Mouse (Mus musculus): ENCODE data around the gene Cep295.
"Not testable (repeated sequence)": the region's sequence is repeated elsewhere in the genome, so short reads cannot be mapped to it uniquely, and the experiment has no call there.

Cep295 gene

GRCm38 (mm10) chr9:15306398-15307119 is 51.0 kb downstream of the Cep295 start, which contains the start of gene 4931406C07Rik:
Gene 4931406C07Rik, minus strand, starts transcription at chr9:15306448.
- DNase-seq (ENCODE audit: low spot score), result no peak

GRCm38 (mm10) chr9:15305503-15306397 is 51.8 kb downstream of the Cep295 start, which contains the start of gene Taf1d:
Gene Taf1d, plus strand, starts transcription at chr9:15306214.
- DNase-seq (ENCODE audit: low spot score), result peak; percentile 99

DNA sequence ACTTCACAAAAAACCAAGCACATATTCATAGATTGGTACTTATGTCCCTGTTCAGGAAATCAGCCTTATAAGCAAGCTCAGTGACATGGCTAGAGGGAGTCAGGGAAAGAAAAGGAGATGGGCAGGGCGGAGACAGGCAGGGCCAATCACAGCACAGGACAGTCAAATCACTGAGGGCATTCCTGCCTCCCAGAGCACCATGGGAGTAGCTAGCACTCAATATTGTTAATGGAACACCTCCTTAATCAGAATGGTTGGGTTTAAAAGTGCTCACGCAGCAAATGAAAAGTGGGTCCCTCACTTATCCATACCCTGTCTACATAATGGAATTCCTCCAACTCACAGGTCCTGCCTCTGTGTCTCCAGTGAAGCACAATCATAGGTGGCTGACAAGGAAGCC is 54.7 kb downstream of the Cep295 start:
- no peak for DNase-seq (ENCODE audit: low spot score)

- not testable (repeated sequence) for DNase-seq (ENCODE audit: low spot score)
Observed at GRCm38 (mm10) chr9:15302006-15302405, 55.6 kb downstream of the Cep295 start.

GRCm38 (mm10) chr9:15301399-15301798 is 56.2 kb downstream of the Cep295 start:
- peak; percentile 38 for DNase-seq (ENCODE audit: low spot score)

- no peak for DNase-seq (ENCODE audit: low spot score)
Observed at GRCm38 (mm10) chr9:15300056-15300455, 57.5 kb downstream of the Cep295 start.

DNA sequence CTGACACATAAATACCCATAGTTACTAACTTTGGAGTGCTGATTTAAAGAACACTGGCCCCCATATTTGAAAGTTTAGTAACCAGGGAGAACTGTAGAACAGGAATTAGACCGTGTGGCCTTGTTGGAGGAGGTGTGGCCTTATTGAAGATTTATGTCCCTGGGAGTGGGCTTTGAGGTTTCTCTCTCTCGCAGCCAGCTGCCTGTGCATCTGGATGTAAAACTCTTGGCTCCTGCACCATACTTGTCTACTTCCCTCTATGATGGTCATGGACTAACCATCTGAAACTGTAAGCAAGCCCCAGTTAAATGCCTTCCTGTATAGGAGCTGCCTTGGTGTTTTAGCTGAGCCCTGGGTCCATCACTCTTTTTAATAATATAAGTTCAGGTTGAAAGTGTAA is 59.1 kb downstream of the Cep295 start:
- DNase-seq (ENCODE audit: low spot score), result no peak

- DNase-seq (ENCODE audit: low spot score), result no peak
Observed at GRCm38 (mm10) chr9:15297112-15297511, 60.5 kb downstream of the Cep295 start.

DNA sequence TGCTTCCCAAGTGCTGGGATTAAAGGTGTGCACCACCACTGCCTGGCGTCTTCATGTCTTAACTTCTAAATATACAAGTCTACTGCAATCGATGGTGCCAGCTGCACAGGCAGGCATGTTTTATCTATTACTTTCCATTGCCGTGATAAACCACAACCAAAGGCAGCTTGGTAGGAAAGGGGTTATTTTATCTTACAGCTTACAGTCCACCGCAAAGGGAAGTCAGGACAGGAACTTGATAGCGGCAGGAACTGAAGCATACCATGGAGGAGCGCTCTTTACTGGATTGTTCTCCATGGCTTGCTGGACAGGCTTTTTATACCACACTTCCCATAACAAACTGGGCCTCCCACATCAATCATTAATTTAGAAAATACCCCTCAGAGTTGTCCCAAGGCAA is 68.3 kb downstream of the Cep295 start:
- DNase-seq (ENCODE audit: low spot score), result no peak

DNA sequence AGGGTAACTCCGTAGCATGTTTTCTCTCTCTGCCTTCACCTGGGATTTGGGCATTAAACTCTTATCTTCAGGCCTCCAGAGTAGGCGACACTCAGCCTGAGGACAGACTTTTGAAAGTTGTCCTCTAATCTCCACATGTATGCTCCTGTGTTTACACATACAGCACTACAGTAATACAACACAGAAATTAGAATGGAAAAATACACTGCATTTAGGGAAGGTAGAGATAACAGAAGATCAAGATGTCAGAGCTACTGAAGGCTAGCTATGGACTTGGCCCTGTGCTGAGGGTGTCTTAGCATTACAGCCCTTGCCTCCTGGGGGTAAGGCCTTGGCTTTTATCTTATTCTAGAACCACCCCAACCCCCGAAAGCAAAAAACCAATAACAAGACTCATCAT is 69.2 kb downstream of the Cep295 start:
- no peak for DNase-seq (ENCODE audit: low spot score)

- DNase-seq (ENCODE audit: low spot score), result no peak
Observed at GRCm38 (mm10) chr9:15287846-15288245, 69.7 kb downstream of the Cep295 start.

DNA sequence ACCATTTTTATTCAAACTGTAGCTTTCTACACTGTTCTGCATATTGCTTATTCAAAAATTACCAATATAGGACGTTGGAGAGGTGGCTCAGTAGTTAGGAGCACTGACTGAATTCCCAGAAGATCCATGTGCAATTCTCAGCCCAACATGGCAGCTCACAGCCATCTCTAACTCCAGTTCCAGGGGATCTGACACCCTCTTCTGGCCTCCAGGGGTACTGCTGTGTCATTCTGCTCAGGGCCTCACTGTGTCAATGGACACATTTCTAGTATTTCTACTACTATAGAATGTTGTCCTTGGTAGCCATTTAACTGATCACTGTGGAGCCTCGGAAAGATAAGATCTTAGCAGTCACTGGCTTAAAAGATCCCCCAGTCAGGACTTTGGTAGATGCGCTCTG is 72.1 kb downstream of the Cep295 start:
- no peak for DNase-seq (ENCODE audit: low spot score)

GRCm38 (mm10) chr9:15280491-15280879 is 77.1 kb downstream of the Cep295 start:
- no peak for DNase-seq (ENCODE audit: low spot score)

DNA sequence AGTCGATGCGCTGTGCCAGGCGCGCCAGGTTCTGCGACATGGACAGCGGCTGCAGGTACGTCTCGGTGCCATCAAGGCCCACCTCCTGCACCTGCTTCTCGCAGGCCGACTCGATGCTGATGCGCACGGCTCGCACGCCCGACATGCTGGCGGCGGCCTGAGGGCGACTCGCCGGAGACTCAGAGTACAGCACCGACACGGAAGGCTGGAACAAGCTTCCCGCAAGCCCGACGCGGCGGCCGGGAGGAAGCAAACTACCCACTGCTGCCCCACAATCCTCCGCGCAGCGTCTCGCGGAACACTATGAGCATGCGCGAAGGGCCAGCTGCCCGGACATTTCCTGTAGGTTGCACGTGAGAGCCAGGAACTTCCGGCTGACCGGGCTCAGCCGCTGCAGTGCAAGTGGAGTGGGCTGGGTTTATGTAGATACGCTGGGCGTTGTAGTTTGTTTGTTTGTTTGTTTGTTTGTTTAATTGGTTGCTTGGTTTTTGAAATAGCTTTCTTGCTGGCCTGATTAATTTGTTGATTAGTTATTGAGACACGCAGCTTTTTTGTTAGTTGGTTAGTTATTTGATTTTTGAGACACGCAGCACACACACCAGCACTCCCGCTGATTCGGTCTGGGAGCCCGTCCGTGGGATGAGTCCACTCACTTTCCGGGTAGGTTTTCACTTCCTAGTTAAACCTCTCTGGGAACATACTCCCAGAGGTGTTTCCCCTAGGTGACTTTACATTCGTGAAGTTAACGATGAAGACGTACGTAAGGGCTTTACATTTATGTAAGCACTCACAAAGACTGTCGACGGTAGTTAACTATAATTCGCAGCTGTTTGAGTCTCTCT is 77.7 kb downstream of the Cep295 start, which contains the start of gene Med17:
Gene Med17 (minus strand): TSS at position 283 of the 842 bp plus-strand sequence.
- peak; percentile 91 for DNase-seq (ENCODE audit: low spot score)

- no peak for DNase-seq (ENCODE audit: low spot score)
Observed at GRCm38 (mm10) chr9:15279139-15279648, 78.4 kb downstream of the Cep295 start.

- DNase-seq (ENCODE audit: low spot score), result no peak
Observed at GRCm38 (mm10) chr9:15278343-15278742, 79.2 kb downstream of the Cep295 start.

- no peak for DNase-seq (ENCODE audit: low spot score)
Observed at GRCm38 (mm10) chr9:15276855-15277254, 80.7 kb downstream of the Cep295 start.

DNA sequence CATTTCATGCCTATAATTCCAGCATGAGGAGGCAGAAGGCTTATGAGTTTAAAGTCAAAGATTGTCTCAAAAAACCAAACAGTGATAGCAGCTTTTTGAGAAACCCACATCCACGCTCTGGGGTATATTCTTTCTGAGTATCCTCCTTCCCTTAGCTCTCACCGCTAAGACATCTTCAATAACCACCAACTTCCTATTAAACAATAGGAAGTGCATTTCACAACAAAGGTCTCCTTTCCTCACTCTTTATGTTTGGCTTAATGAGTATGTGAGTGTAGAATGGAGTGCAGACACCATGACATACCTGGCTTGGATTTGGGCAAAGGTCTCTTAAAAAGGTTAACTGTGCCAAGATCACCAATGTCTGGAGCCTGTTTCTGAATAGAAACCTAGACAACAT is 83.6 kb downstream of the Cep295 start:
- no peak for DNase-seq (ENCODE audit: low spot score)

Measured in ovary, postnatal 36 days (tissue).